Mouse (Mus musculus) embryonic facial prominence, embryonic 14.5 days (tissue): Measurements from ENCODE around the gene Kif5c. TPM values are rescaled to one million over a fixed set of nuclear protein-coding genes. Genes with fewer than 3 reads are reported as not detected.

Experiments used
- ATAC-seq: fragments of 200-750 bp; cut with Nextera tagmentation; 2 replicates; pipeline ENCODE4 v1.8.0; 2017; ENCODE audit warnings: low read depth, moderate number of reproducible peaks, moderate TSS enrichment
- DNase-seq: peaks from one replicate; pipeline ENCODE4 v3.0.0-alpha.2; 2015; ENCODE audit warnings: low spot score
- H3K27ac ChIP-seq: fragments of 300-500 bp; sonication (generic); replicated peaks from 2 replicates; pipeline ENCODE4 v1.5.1; 2014; ENCODE audit warnings: low read depth, mild to moderate bottlenecking, low read length, moderate library complexity
- H3K27me3 ChIP-seq: fragments of 300-500 bp; sonication (generic); replicated peaks from 2 replicates; pipeline ENCODE4 v1.6.1; 2014; ENCODE audit warnings: low read length; ENCODE audit not compliant: control insufficient read depth, insufficient read depth
- H3K36me3 ChIP-seq: fragments of 300-500 bp; sonication (generic); 2 replicates; pipeline ENCODE4 v1.6.1; 2014; ENCODE audit warnings: low read length, mixed read lengths; ENCODE audit not compliant: control insufficient read depth, insufficient read depth
- H3K4me1 ChIP-seq: fragments of 300-500 bp; sonication (generic); 2 replicates; pipeline ENCODE4 v1.6.1; 2014; ENCODE audit warnings: antibody characterized with exemption, low read length; ENCODE audit not compliant: control insufficient read depth, insufficient read depth
- H3K4me2 ChIP-seq: fragments of 300-500 bp; sonication (generic); 2 replicates; pipeline ENCODE4 v1.6.1; 2014; ENCODE audit warnings: low read depth, mild to moderate bottlenecking, low read length, moderate library complexity, mixed read lengths
- H3K4me3 ChIP-seq: fragments of 300-500 bp; sonication (generic); 2 replicates; pipeline ENCODE4 v1.5.1; 2014; ENCODE audit warnings: low read depth, mild to moderate bottlenecking, low read length
- H3K9ac ChIP-seq: fragments of 300-500 bp; sonication (generic); 2 replicates; pipeline ENCODE4 v1.6.1; 2014; ENCODE audit warnings: low read depth, mild to moderate bottlenecking, low read length, moderate library complexity, mixed read lengths
- H3K9me3 ChIP-seq: fragments of 300-500 bp; sonication (generic); 2 replicates; pipeline ENCODE4 v1.6.1; 2016; ENCODE audit warnings: low read length; ENCODE audit not compliant: control insufficient read depth
- WGBS: fragments of 180-500 bp; shearing (Covaris S2); extraction: QIAGEN DNeasy Blood & Tissue Kit; methylation state at CpG from one replicate; pipeline ENCODE4 v1.1.7; 2014; 5-methylcytosine and 5-hydroxymethylcytosine counted together
- polyA plus RNA-seq: library from polyadenylated mRNA; unstranded; fragments of >200 nt; fragmentation: Nextera tagmentation; extraction: Ambion mirVana; gene quantifications from 2 replicates; pipeline ENCODE4 v1.2.1, GENCODE M21; 2014

Gene Kif5c
- polyA plus RNA-seq, 1 experiment from 2014 or later: 12.1 TPM

DNA sequence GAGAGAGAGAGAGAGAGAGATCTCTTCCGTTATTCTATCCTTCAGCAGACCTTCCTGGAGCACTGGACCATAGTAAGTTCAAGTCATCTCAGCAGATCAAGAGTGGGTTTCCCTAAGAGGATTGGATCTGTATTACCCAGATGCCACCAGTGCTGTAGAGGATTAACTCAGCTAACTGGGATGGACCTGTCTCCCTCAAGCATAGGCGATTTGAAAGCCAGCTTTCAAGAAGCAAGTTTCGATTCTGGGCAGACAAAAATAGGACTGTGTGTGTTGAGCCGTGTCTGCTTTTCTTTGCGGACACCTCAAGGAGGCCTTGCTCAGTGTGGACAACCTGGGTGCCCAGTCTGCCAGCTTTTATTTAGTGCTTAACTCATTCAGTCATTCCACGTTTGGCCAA is 170.0 kb downstream of the Kif5c start:
- ATAC-seq (no peak), DNase-seq (no peak)
- WGBS: 73% methylated on average over 6 of the region's 6 CpGs
- peaks cover 19% of the 10 kb centered on the region for H3K27me3 ChIP-seq
- no peaks in the 10 kb centered on the region for H3K36me3 ChIP-seq
- peaks cover 6% of the 10 kb centered on the region; the same call in 1 of the 2 replicates for H3K4me1 ChIP-seq
- no peak overlapping the region for H3K4me2 ChIP-seq
- no peaks in the 10 kb centered on the region for H3K9me3 ChIP-seq
- no peak overlapping the region for H3K9ac ChIP-seq
- H3K27ac ChIP-seq: no peak overlapping the region
- no peak overlapping the region for H3K4me3 ChIP-seq

DNA sequence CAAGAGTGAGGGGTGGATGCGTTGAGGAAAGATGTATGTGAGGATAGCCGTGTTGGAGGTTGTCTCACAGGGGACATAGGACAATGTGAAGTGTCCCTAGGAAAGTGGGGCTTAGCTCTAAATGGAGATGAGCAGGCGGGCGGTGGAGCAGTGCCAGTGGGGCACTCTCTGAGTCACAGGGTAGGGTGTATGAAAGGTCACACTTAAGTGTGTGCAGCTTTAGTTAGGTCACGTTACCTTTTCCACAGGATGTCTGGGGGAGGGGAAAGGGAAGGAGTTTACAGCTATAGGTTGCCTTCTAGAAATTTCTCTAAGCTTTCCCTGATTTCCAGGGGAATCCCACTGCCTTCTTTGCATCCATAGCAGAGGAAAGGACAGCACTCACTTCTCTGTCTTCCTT is 170.4 kb downstream of the Kif5c start:
- Histone ChIP-seq H3K4me3 (no peak overlapping the region), H3K4me1 (peaks cover 6% of the 10 kb centered on the region; the same call in 1 of the 2 replicates), H3K9me3 (no peaks in the 10 kb centered on the region), H3K36me3 (no peaks in the 10 kb centered on the region), H3K27me3 (peaks cover 19% of the 10 kb centered on the region), H3K27ac (no peak overlapping the region), H3K4me2 (no peak overlapping the region), H3K9ac (no peak overlapping the region)
- DNase-seq (no peak), ATAC-seq (no peak)
- 82% methylated on average over 5 of the region's 5 CpGs for WGBS

GRCm38 (mm10) chr2:49797444-49798143 is 178.5 kb downstream of the Kif5c start:
- ATAC-seq (no peak), DNase-seq (no peak)
- Histone ChIP-seq H3K9me3 (no peaks in the 10 kb centered on the region), H3K27ac (no peak overlapping the region), H3K9ac (no peak overlapping the region), H3K27me3 (no peaks in the 10 kb centered on the region), H3K4me2 (no peak overlapping the region), H3K36me3 (no peaks in the 10 kb centered on the region), H3K4me3 (no peak overlapping the region), H3K4me1 (peaks cover 3% of the 10 kb centered on the region; the same call in 1 of the 2 replicates)
- 68% methylated on average over 14 of the region's 14 CpGs for WGBS

DNA sequence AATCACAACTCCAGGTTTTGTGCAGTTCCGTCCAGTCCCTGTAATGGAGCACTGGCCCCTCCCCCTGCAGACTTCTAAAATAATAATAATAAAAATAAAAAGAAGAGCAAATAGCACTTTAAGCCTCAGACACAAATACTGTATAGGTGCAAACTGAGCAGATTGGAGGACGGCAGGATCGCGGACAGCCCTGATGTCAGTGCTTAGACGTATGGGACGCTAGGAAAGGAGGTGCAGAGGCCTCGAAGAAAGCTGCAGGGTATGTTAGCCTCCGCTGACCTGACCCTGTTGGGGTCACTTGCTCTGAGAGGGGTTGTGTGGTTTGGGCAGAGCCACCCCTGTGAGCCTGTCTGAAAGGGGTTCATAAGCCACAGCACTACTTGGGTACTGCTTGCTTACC is 185.3 kb downstream of the Kif5c start:
- Histone ChIP-seq H3K4me2 (no peak overlapping the region), H3K9ac (no peak overlapping the region), H3K4me3 (no peak overlapping the region), H3K9me3 (0 out of 2 replicates have a peak, but pooled peaks cover 4% of the 10 kb centered on the region), H3K27ac (no peak overlapping the region), H3K4me1 (no peaks in the 10 kb centered on the region), H3K27me3 (no peaks in the 10 kb centered on the region), H3K36me3 (no peaks in the 10 kb centered on the region)
- ATAC-seq (no peak), DNase-seq (no peak)
- 74% methylated on average over 8 of the region's 8 CpGs for WGBS

GRCm38 (mm10) chr2:49805736-49806371 is 186.8 kb downstream of the Kif5c start:
- 67% methylated on average over 11 of the region's 11 CpGs for WGBS
- ATAC-seq (no peak), DNase-seq (no peak)
- H3K9me3 ChIP-seq: 0 out of 2 replicates have a peak, but pooled peaks cover 4% of the 10 kb centered on the region
- no peak overlapping the region for H3K9ac ChIP-seq
- H3K27me3 ChIP-seq: no peaks in the 10 kb centered on the region
- no peak overlapping the region for H3K27ac ChIP-seq
- H3K4me2 ChIP-seq: no peak overlapping the region
- H3K4me3 ChIP-seq: no peak overlapping the region
- H3K36me3 ChIP-seq: no peaks in the 10 kb centered on the region
- H3K4me1 ChIP-seq: no peaks in the 10 kb centered on the region

DNA sequence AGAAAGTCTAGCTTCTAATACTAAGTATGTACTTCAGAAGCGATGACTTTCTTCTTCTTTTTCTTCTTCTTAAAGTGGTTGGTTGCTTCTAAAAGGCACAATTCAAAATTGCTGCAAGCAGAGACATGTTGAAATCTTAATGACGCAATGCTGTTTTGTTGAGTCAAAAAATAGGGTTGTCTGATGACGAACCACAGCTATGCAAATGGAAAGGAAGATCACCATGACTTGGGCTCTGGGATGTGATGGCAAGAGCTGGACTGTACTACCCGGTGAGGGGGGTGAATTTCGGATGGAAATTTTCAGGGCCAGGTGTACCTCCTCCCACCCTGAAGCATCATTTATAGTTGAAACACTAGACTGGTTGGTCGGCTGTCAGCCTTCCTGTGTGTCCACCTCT is 190.4 kb downstream of the Kif5c start:
- Histone ChIP-seq H3K4me1 (peaks cover 10% of the 10 kb centered on the region), H3K4me2 (no peak overlapping the region), H3K27me3 (no peaks in the 10 kb centered on the region), H3K9ac (no peak overlapping the region), H3K9me3 (0 out of 2 replicates have a peak, but pooled peaks cover 4% of the 10 kb centered on the region), H3K27ac (no peak overlapping the region), H3K36me3 (no peaks in the 10 kb centered on the region), H3K4me3 (no peak overlapping the region)
- WGBS: 74% methylated on average over 6 of the region's 6 CpGs
- no peak for DNase-seq
- ATAC-seq: no peak

GRCm38 (mm10) chr2:49811420-49811819 is 192.3 kb downstream of the Kif5c start:
- Histone ChIP-seq H3K9ac (no peak overlapping the region), H3K36me3 (no peaks in the 10 kb centered on the region), H3K9me3 (0 out of 2 replicates have a peak, but pooled peaks cover 4% of the 10 kb centered on the region), H3K4me1 (peaks cover 10% of the 10 kb centered on the region), H3K4me2 (no peak overlapping the region), H3K4me3 (no peak overlapping the region), H3K27ac (no peak overlapping the region), H3K27me3 (no peaks in the 10 kb centered on the region)
- DNase-seq (peak; percentile 31), ATAC-seq (peak; percentile 67; the same call in 1 of the 2 replicates)
- 23% methylated on average over 11 of the region's 11 CpGs for WGBS

DNA sequence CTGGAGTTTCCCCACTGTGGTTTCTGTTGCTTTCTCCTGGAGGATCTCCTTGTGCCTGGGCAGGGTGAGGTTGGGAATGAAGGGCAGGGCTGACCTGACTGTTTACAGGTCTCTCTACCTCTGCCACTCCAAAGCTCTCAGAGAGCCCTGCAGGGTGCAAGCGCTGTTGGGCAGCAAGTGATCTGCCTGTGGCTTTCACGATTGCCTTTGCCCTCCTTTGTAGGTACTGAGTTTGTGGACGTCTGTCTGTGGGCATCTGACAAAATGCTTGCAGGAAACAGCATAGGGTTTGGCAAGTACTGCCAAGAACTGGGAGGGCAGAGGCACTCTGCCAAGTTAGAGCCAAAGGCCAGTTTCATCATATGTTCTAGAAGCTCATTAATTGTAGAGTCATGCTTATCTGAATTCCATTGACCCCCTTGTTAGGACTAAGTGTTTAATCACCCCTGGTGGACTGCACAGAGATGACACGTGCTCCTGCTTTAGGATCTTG is 192.8 kb downstream of the Kif5c start:
- H3K4me2 ChIP-seq: no peak overlapping the region
- no peak for DNase-seq
- no peaks in the 10 kb centered on the region for H3K36me3 ChIP-seq
- no peak overlapping the region for H3K27ac ChIP-seq
- peaks cover 10% of the 10 kb centered on the region for H3K4me1 ChIP-seq
- H3K27me3 ChIP-seq: no peaks in the 10 kb centered on the region
- ATAC-seq: no peak
- H3K4me3 ChIP-seq: no peak overlapping the region
- WGBS: 29% methylated on average over 4 of the region's 4 CpGs
- H3K9me3 ChIP-seq: 0 out of 2 replicates have a peak, but pooled peaks cover 4% of the 10 kb centered on the region
- no peak overlapping the region for H3K9ac ChIP-seq
